Mouse (Mus musculus) hindbrain, embryonic 14.5 days (tissue): ENCODE data around the gene Crebl2. TPM values are rescaled to one million over a fixed set of nuclear protein-coding genes. Genes with fewer than 3 reads are reported as not detected.
A peak's percentile ranks its signal among the peaks of the same experiment; 100 is the strongest.

ENCODE experiments used
- ATAC-seq: fragments of 200-750 bp; cut with Nextera tagmentation; 2 replicates; pipeline ENCODE4 v1.8.0; 2017; ENCODE audit warnings: moderate number of reproducible peaks, mild to moderate bottlenecking, moderate TSS enrichment, moderate library complexity; ENCODE audit not compliant: low FRiP score
- DNase-seq: peaks from one replicate; pipeline ENCODE4 v3.0.0-alpha.2; 2015; ENCODE audit warnings: low spot score
- H3K27ac ChIP-seq: fragments of 300-500 bp; sonication (generic); 2 replicates; pipeline ENCODE4 v1.5.1; 2014; ENCODE audit warnings: mild to moderate bottlenecking, moderate library complexity
- H3K27me3 ChIP-seq: fragments of 300-500 bp; sonication (generic); 2 replicates; pipeline ENCODE4 v1.6.1; 2014; ENCODE audit warnings: mild to moderate bottlenecking, low read length, mixed read lengths; ENCODE audit not compliant: control insufficient read depth, insufficient read depth
- H3K36me3 ChIP-seq: fragments of 300-500 bp; sonication (generic); replicated peaks from 2 replicates; pipeline ENCODE4 v1.6.1; 2014; ENCODE audit not compliant: control insufficient read depth, insufficient read depth
- H3K4me1 ChIP-seq: fragments of 300-500 bp; sonication (generic); replicated peaks from 2 replicates; pipeline ENCODE4 v1.6.1; 2014; ENCODE audit warnings: antibody characterized with exemption, low read length, mixed read lengths; ENCODE audit not compliant: control insufficient read depth, insufficient read depth
- H3K4me2 ChIP-seq: fragments of 300-500 bp; sonication (generic); replicated peaks from 2 replicates; pipeline ENCODE4 v1.6.1; 2014; ENCODE audit warnings: mild to moderate bottlenecking, moderate library complexity
- H3K4me3 ChIP-seq: fragments of 300-500 bp; sonication (generic); replicated peaks from 2 replicates; pipeline ENCODE4 v1.5.1; 2014; ENCODE audit warnings: mild to moderate bottlenecking, low read length
- H3K9ac ChIP-seq: fragments of 300-500 bp; sonication (generic); 2 replicates; pipeline ENCODE4 v1.6.1; 2014
- H3K9me3 ChIP-seq: fragments of 300-500 bp; sonication (generic); 2 replicates; pipeline ENCODE4 v1.6.1; 2016; ENCODE audit warnings: low read length; ENCODE audit not compliant: control insufficient read depth
- WGBS: fragments of 180-500 bp; shearing (Covaris S2); extraction: QIAGEN DNeasy Blood & Tissue Kit; methylation state at CpG from one replicate; pipeline ENCODE4 v1.1.7; 2014; 5-methylcytosine and 5-hydroxymethylcytosine counted together
- polyA plus RNA-seq: library from polyadenylated mRNA; unstranded; fragments of >200 nt; fragmentation: Nextera tagmentation; extraction: Ambion mirVana; gene quantifications from 2 replicates; pipeline ENCODE4 v1.2.1, GENCODE M21; 2014

Crebl2 gene
- polyA plus RNA-seq, 1 experiment from 2014 or later = 3.3 TPM

- ATAC-seq (no peak), DNase-seq (no peak)
- Histone ChIP-seq H3K36me3 (peaks cover 24% of the 10 kb centered on the region), H3K27ac (no peak overlapping the region), H3K9me3 (no peaks in the 10 kb centered on the region), H3K4me1 (peaks cover 7% of the 10 kb centered on the region; the same call in 1 of the 2 replicates), H3K4me2 (no peak overlapping the region), H3K27me3 (no peaks in the 10 kb centered on the region), H3K9ac (no peak overlapping the region), H3K4me3 (no peak overlapping the region)
- 82% methylated on average over 6 of the region's 6 CpGs for WGBS
Observed at GRCm38 (mm10) chr6:134876795-134877194, 46.8 kb downstream of the Crebl2 start.

GRCm38 (mm10) chr6:134877276-134877675 is 47.3 kb downstream of the Crebl2 start:
- H3K4me2 ChIP-seq = no peak overlapping the region
- WGBS = 96% methylated on average over 4 of the region's 4 CpGs
- H3K27me3 ChIP-seq = no peaks in the 10 kb centered on the region
- no peaks in the 10 kb centered on the region for H3K9me3 ChIP-seq
- no peak overlapping the region for H3K27ac ChIP-seq
- peaks cover 24% of the 10 kb centered on the region for H3K36me3 ChIP-seq
- peaks cover 7% of the 10 kb centered on the region; the same call in 1 of the 2 replicates for H3K4me1 ChIP-seq
- DNase-seq = no peak
- H3K9ac ChIP-seq = no peak overlapping the region
- ATAC-seq = no peak
- H3K4me3 ChIP-seq = no peak overlapping the region

GRCm38 (mm10) chr6:134877892-134878291 is 47.9 kb downstream of the Crebl2 start:
- peaks cover 24% of the 10 kb centered on the region for H3K36me3 ChIP-seq
- 72% methylated on average over 1 of the region's 1 CpGs for WGBS
- ATAC-seq (no peak), DNase-seq (no peak)
- H3K4me3 ChIP-seq = no peak overlapping the region
- no peaks in the 10 kb centered on the region for H3K9me3 ChIP-seq
- no peak overlapping the region for H3K27ac ChIP-seq
- H3K9ac ChIP-seq = no peak overlapping the region
- no peaks in the 10 kb centered on the region for H3K27me3 ChIP-seq
- peaks cover 7% of the 10 kb centered on the region; the same call in 1 of the 2 replicates for H3K4me1 ChIP-seq
- H3K4me2 ChIP-seq = no peak overlapping the region

GRCm38 (mm10) chr6:134879556-134879955 is 49.6 kb downstream of the Crebl2 start:
- ATAC-seq (no peak), DNase-seq (no peak)
- Histone ChIP-seq H3K9ac (no peak overlapping the region), H3K27me3 (no peaks in the 10 kb centered on the region), H3K36me3 (peaks cover 17% of the 10 kb centered on the region), H3K27ac (no peak overlapping the region), H3K4me3 (no peak overlapping the region), H3K9me3 (no peaks in the 10 kb centered on the region), H3K4me2 (no peak overlapping the region), H3K4me1 (peaks cover 15% of the 10 kb centered on the region; the same call in 1 of the 2 replicates)
- 86% methylated on average over 5 of the region's 5 CpGs for WGBS

- Histone ChIP-seq H3K27ac (no peak overlapping the region), H3K9me3 (no peaks in the 10 kb centered on the region), H3K4me1 (peaks cover 20% of the 10 kb centered on the region), H3K4me3 (no peak overlapping the region), H3K27me3 (no peaks in the 10 kb centered on the region), H3K9ac (no peak overlapping the region), H3K4me2 (no peak overlapping the region), H3K36me3 (peaks cover 13% of the 10 kb centered on the region)
- DNase-seq (no peak), ATAC-seq (no peak)
- 53% methylated on average over 2 of the region's 2 CpGs for WGBS
Observed at GRCm38 (mm10) chr6:134880046-134880445, 50.1 kb downstream of the Crebl2 start.

- Histone ChIP-seq H3K36me3 (no peaks in the 10 kb centered on the region), H3K4me2 (no peak overlapping the region), H3K4me1 (peaks cover 40% of the 10 kb centered on the region), H3K27me3 (no peaks in the 10 kb centered on the region), H3K27ac (no peak overlapping the region), H3K9ac (no peak overlapping the region), H3K9me3 (no peaks in the 10 kb centered on the region), H3K4me3 (no peak overlapping the region)
- WGBS = 85% methylated on average over 4 of the region's 4 CpGs
- ATAC-seq = no peak
- DNase-seq = no peak
Observed at GRCm38 (mm10) chr6:134883661-134884060, 53.7 kb downstream of the Crebl2 start.

- Histone ChIP-seq H3K9ac (no peak overlapping the region), H3K9me3 (no peaks in the 10 kb centered on the region)
Observed at GRCm38 (mm10) chr6:134885515-134885914, 55.6 kb downstream of the Crebl2 start.

GRCm38 (mm10) chr6:134886475-134886874 is 56.5 kb downstream of the Crebl2 start:
- ATAC-seq (no peak), DNase-seq (no peak)
- WGBS = 67% methylated on average over 8 of the region's 8 CpGs
- H3K9ac ChIP-seq = peak overlapping the region; percentile 72
- H3K4me1 ChIP-seq = peaks cover 42% of the 10 kb centered on the region
- peak overlapping the region; percentile 61 for H3K4me2 ChIP-seq
- no peaks in the 10 kb centered on the region for H3K36me3 ChIP-seq
- peak overlapping the region; percentile 90 for H3K27ac ChIP-seq
- H3K27me3 ChIP-seq = no peaks in the 10 kb centered on the region
- H3K9me3 ChIP-seq = no peaks in the 10 kb centered on the region
- peak overlapping the region; percentile 51 for H3K4me3 ChIP-seq

More at GRCm38 (mm10) chr6:134885515-134885914, 55.6 kb downstream of the Crebl2 start:
- H3K4me2 ChIP-seq = peak overlapping the region; percentile 61
- no peaks in the 10 kb centered on the region for H3K36me3 ChIP-seq
- ATAC-seq (no peak), DNase-seq (no peak)
- no peak overlapping the region for H3K27ac ChIP-seq
- H3K27me3 ChIP-seq = no peaks in the 10 kb centered on the region
- WGBS = 96% methylated on average over 2 of the region's 2 CpGs
- H3K4me1 ChIP-seq = peaks cover 50% of the 10 kb centered on the region
- no peak overlapping the region; the same call in 1 of the 2 replicates for H3K4me3 ChIP-seq

GRCm38 (mm10) chr6:134887008-134887407 is 57.1 kb downstream of the Crebl2 start:
- H3K27ac ChIP-seq = peak overlapping the region; percentile 90
- H3K27me3 ChIP-seq = no peaks in the 10 kb centered on the region
- H3K4me2 ChIP-seq = peak overlapping the region; percentile 61
- no peaks in the 10 kb centered on the region for H3K36me3 ChIP-seq
- DNase-seq (peak; percentile 56), ATAC-seq (peak; percentile 29; the same call in 1 of the 2 replicates)
- H3K4me1 ChIP-seq = peaks cover 42% of the 10 kb centered on the region
- peak overlapping the region; percentile 51 for H3K4me3 ChIP-seq
- peak overlapping the region; percentile 72 for H3K9ac ChIP-seq
- 8% methylated on average over 5 of the region's 5 CpGs for WGBS
- H3K9me3 ChIP-seq = no peaks in the 10 kb centered on the region
